16 mouse cellular contexts compared by ENCODE assay signal in genomic region chr13:11914682-11915081, GRCm38 (mm10).
"Had no signal": no experiment of that assay in that cellular context is flagged by ENCODE, and none has a peak within 500 bp of the region (broad histone marks: within the 10 kb centered on the region; RNA-seq: fewer than 3 reads in every experiment).

No protein-coding gene starts in this region.

- H3K4me1 ChIP-seq: lung, embryonic 15.5 days; midbrain, embryonic 13.5 days; midbrain, embryonic 15.5 days; neural tube, embryonic 12.5 days; stomach, embryonic 15.5 days had no signal

- H3K27ac ChIP-seq: lung, embryonic 15.5 days; macrophage; midbrain, embryonic 13.5 days; midbrain, embryonic 15.5 days; neural tube, embryonic 12.5 days; stomach, embryonic 15.5 days; stomach, postnatal 0 days had no signal

- H3K27me3 ChIP-seq: lung, embryonic 15.5 days; megakaryocyte, embryonic 14.5 days; midbrain, embryonic 13.5 days; midbrain, embryonic 15.5 days; neural tube, embryonic 12.5 days; stomach, embryonic 15.5 days had no signal

- H3K36me3 ChIP-seq: lung, embryonic 15.5 days; midbrain, embryonic 13.5 days; midbrain, embryonic 15.5 days; neural tube, embryonic 12.5 days; stomach, embryonic 15.5 days had no signal

- DNase-seq: liver, postnatal 0 days; lung, adult 2 months; lung, postnatal 14 days; lung, postnatal 36 days; right cerebral cortex, postnatal 14 days; thymus, adult 18-20 months; thymus, postnatal 14 days; thymus, postnatal 36 days had no signal

- H3K9me3 ChIP-seq: lung, embryonic 15.5 days; megakaryocyte, embryonic 14.5 days; midbrain, embryonic 13.5 days; midbrain, embryonic 15.5 days; neural tube, embryonic 12.5 days; stomach, embryonic 15.5 days had no signal

- H3K4me3 ChIP-seq: lung, embryonic 15.5 days; megakaryocyte, embryonic 14.5 days; midbrain, embryonic 13.5 days; midbrain, embryonic 15.5 days; neural tube, embryonic 12.5 days; stomach, embryonic 15.5 days had no signal
